Mouse (Mus musculus) CH12.LX (cell line): ENCODE results near the gene Klhl34. TPM values are rescaled to one million over a fixed set of nuclear protein-coding genes. Genes with fewer than 3 reads are reported as not detected.

ENCODE experiments used
- DNase-seq: peaks from one replicate; pipeline ENCODE4 v3.0.0-alpha.2; 2013; ENCODE audit errors: extremely low read depth
- H3K27ac ChIP-seq: 2 replicates; pipeline ENCODE4 v1.5.1; 2012; ENCODE audit warnings: low read depth, mild to moderate bottlenecking, control low read depth, moderate library complexity; ENCODE audit not compliant: insufficient read depth
- H3K27me3 ChIP-seq: replicated peaks from 2 replicates; pipeline ENCODE3; 2012; ENCODE audit warnings: inconsistent platforms
- H3K36me3 ChIP-seq, 2 experiments: replicated peaks in 1 of 2; 2 replicates each; pipeline versions ENCODE3 to v1.6.1; 2012; ENCODE audit warnings: inconsistent platforms in 1 of 2, low read length in 1 of 2, mild to moderate bottlenecking in 1 of 2, mixed read lengths in 1 of 2, moderate library complexity in 1 of 2; ENCODE audit not compliant: control insufficient read depth in 1 of 2, insufficient read depth in 1 of 2
- H3K4me1 ChIP-seq, 2 experiments: 2 replicates each; pipeline ENCODE4 v1.6.1; 2012; ENCODE audit warnings: inconsistent platforms in 1 of 2, moderate library complexity in 1 of 2; ENCODE audit not compliant: insufficient read depth in 2 of 2, control insufficient read depth in 1 of 2
- H3K4me2 ChIP-seq: 2 replicates; pipeline ENCODE4 v1.6.1; 2012; ENCODE audit warnings: low read depth, mild to moderate bottlenecking, control low read depth; ENCODE audit not compliant: poor library complexity, insufficient read depth, severe bottlenecking
- H3K4me3 ChIP-seq, 3 experiments: fragments of 150-350 bp in 1 of 3; sonication (generic) in 1 of 3; replicated peaks in 1 of 3; 2 replicates each; pipeline versions ENCODE3 to v1.5.1; 2011 to 2012; ENCODE audit warnings: low read depth in 2 of 3, low read length in 2 of 3, mild to moderate bottlenecking in 2 of 3, moderate library complexity in 2 of 3, control low read depth in 1 of 3, improper control_type of control experiment in 1 of 3, inconsistent platforms in 1 of 3, mixed read lengths in 1 of 3; ENCODE audit not compliant: poor library complexity in 1 of 3
- H3K79me2 ChIP-seq: replicated peaks from 2 replicates; pipeline ENCODE4 v1.6.1; 2012; ENCODE audit warnings: mild to moderate bottlenecking, moderate library complexity; ENCODE audit not compliant: control insufficient read depth, poor library complexity, insufficient read depth, severe bottlenecking; ENCODE audit errors: extremely low read depth
- H3K9ac ChIP-seq: 2 replicates; pipeline ENCODE4 v1.6.1; 2012; ENCODE audit warnings: low read depth, mild to moderate bottlenecking, control low read depth, moderate library complexity; ENCODE audit not compliant: insufficient read depth
- H3K9me3 ChIP-seq: replicated peaks from 2 replicates; pipeline ENCODE3; 2012; ENCODE audit warnings: low read length, inconsistent platforms, mixed read lengths
- CHD1 ChIP-seq: IDR thresholded peaks from 2 replicates; pipeline ENCODE4 v1.6.1; 2012; ENCODE audit warnings: low read depth, low read length, improper control_type of control experiment, inconsistent platforms
- CTCF ChIP-seq, 2 experiments: IDR thresholded peaks in 1 of 2; conservative IDR thresholded peaks in 1 of 2; 2 replicates each; pipeline ENCODE4 v1.5.1; 2011 to 2012; ENCODE audit warnings: low read depth in 2 of 2, low read length in 2 of 2, improper control_type of control experiment in 1 of 2, inconsistent platforms in 1 of 2, mild to moderate bottlenecking in 1 of 2, moderate library complexity in 1 of 2
- ELF1 ChIP-seq: IDR thresholded peaks from 2 replicates; pipeline ENCODE4 v1.6.1; 2014; ENCODE audit warnings: low read depth, mild to moderate bottlenecking, inconsistent platforms, low read length, improper control_type of control experiment
- GABPA ChIP-seq: IDR thresholded peaks from 2 replicates; pipeline ENCODE4 v1.6.1; 2012; ENCODE audit warnings: low read depth, low read length, improper control_type of control experiment, inconsistent platforms; ENCODE audit not compliant: insufficient replicate concordance
- HCFC1 ChIP-seq: IDR thresholded peaks from 2 replicates; pipeline ENCODE4 v1.6.1; 2012; ENCODE audit warnings: low read depth, mild to moderate bottlenecking, inconsistent platforms, low read length, improper control_type of control experiment
- IRF4 ChIP-seq: IDR thresholded peaks from 2 replicates; pipeline ENCODE4 v1.6.1; 2014; ENCODE audit warnings: low read depth, mild to moderate bottlenecking, inconsistent platforms, low read length, improper control_type of control experiment
- JUN ChIP-seq: IDR thresholded peaks from 2 replicates; pipeline ENCODE4 v1.6.1; 2011; ENCODE audit warnings: low read depth, mild to moderate bottlenecking, low read length, improper control_type of control experiment, moderate library complexity; ENCODE audit not compliant: insufficient read depth
- JUND ChIP-seq: conservative IDR thresholded peaks from 2 replicates; pipeline ENCODE4 v1.6.1; 2011; ENCODE audit warnings: low read depth, low read length, improper control_type of control experiment
- MAFK ChIP-seq: IDR thresholded peaks from 2 replicates; pipeline ENCODE4 v1.6.1; 2011; ENCODE audit warnings: low read length, improper control_type of control experiment; ENCODE audit not compliant: insufficient replicate concordance
- MAX ChIP-seq: IDR thresholded peaks from 2 replicates; pipeline ENCODE4 v1.6.1; 2011; ENCODE audit warnings: low read length, improper control_type of control experiment
- MXI1 ChIP-seq: IDR thresholded peaks from 2 replicates; pipeline ENCODE4 v1.6.1; 2011; ENCODE audit warnings: mild to moderate bottlenecking, low read depth, low read length, improper control_type of control experiment
- NELFE ChIP-seq: IDR thresholded peaks from 2 replicates; pipeline ENCODE4 v1.6.1; 2011; ENCODE audit warnings: low read depth, low read length, improper control_type of control experiment
- PAX5 ChIP-seq: IDR thresholded peaks from 2 replicates; pipeline ENCODE4 v1.6.1; 2012; ENCODE audit warnings: low read length, inconsistent platforms, mixed read lengths
- POLR2A ChIP-seq: IDR thresholded peaks from 2 replicates; pipeline ENCODE4 v1.6.1; 2011; ENCODE audit warnings: low read depth, mild to moderate bottlenecking, improper control_type of control experiment, low read length
- SMC3 ChIP-seq: IDR thresholded peaks from 2 replicates; pipeline ENCODE4 v1.6.1; 2011; ENCODE audit warnings: low read depth, low read length, improper control_type of control experiment
- TBP ChIP-seq: conservative IDR thresholded peaks from 2 replicates; pipeline ENCODE4 v1.6.1; 2011; ENCODE audit warnings: low read depth, low read length, improper control_type of control experiment
- UBTF ChIP-seq: IDR thresholded peaks from 2 replicates; pipeline ENCODE4 v1.6.1; 2012; ENCODE audit warnings: low read depth, mild to moderate bottlenecking, inconsistent platforms, low read length, improper control_type of control experiment, moderate library complexity
- USF2 ChIP-seq: conservative IDR thresholded peaks from 2 replicates; pipeline ENCODE4 v1.6.1; 2011; ENCODE audit warnings: low read depth, low read length, improper control_type of control experiment
- ZC3H11A ChIP-seq: IDR thresholded peaks from 2 replicates; pipeline ENCODE4 v1.6.1; 2012; ENCODE audit warnings: low read depth, mild to moderate bottlenecking, inconsistent platforms, low read length, improper control_type of control experiment
- ZNF384 ChIP-seq: IDR thresholded peaks from 2 replicates; pipeline ENCODE4 v1.6.1; 2012; ENCODE audit warnings: low read depth, low read length, improper control_type of control experiment, inconsistent platforms
- dilution Hi-C: fragments of 300-500 bp; cut with MboI; formaldehyde crosslinking; loops from 2 replicates; pipeline ENCODE4 v1.14.3; 2020; ENCODE audit warnings: low sequenced_read_pairs; ENCODE audit not compliant: extremely low pct_unique_long_range_greater_than_20kb, extremely low pct_ligation_motif_present
- in situ Hi-C: fragments of 300-500 bp; cut with MboI; formaldehyde crosslinking; loops from 3 replicates; pipeline ENCODE4 v1.14.3; 2019; ENCODE audit warnings: low sequenced_read_pairs, low pct_ligation_motif_present, low pct_unique_long_range_greater_than_20kb, mixed read lengths
- polyA plus RNA-seq: library from polyadenylated mRNA; unstranded; fragments of >175 nt; gene quantifications from 2 replicates; pipeline ENCODE4 v1.2.1, GENCODE M21; 2012; ENCODE audit warnings: low read depth; ENCODE audit not compliant: insufficient read length
- total RNA-seq, 2 experiments: library from RNA; depleted of rRNA; stranded (reverse); fragments of 300-350 nt in 1 of 2; fragments of >200 nt in 1 of 2; gene quantifications; 2 replicates each; pipeline ENCODE4 v1.2.3; 2012 to 2014

Gene Klhl34
- total and polyA plus RNA-seq, 3 experiments: not detected

GRCm38 (mm10) chrX:157809721-157810120 lies 8.5 kb upstream of the Klhl34 start:
- no peak for TF ChIP-seq HCFC1
- no peak for TF ChIP-seq CHD1
- no peak for TF ChIP-seq CTCF (conservative IDR thresholded peaks at IDR 0.05 in 1 of 2, IDR thresholded peaks at IDR 0.05 in 1 of 2; ENCODE audit: low read depth in 2 of 2, low read length in 2 of 2)
- no peak for TF ChIP-seq ZC3H11A
- TF ChIP-seq IRF4: no peak
- Histone ChIP-seq H3K4me2 (no peak overlapping the region), H3K4me3 (no peak overlapping the region), H3K9me3 (no peaks in the 10 kb centered on the region), H3K9ac (no peak overlapping the region), H3K79me2 (no peaks in the 10 kb centered on the region), H3K27ac (no peak overlapping the region), H3K36me3 (no peaks in the 10 kb centered on the region), H3K27me3 (no peaks in the 10 kb centered on the region), H3K4me1 (no peaks in the 10 kb centered on the region)
- no peak for DNase-seq
- dilution Hi-C loops (no loop called here), in situ Hi-C loops (no loop called here)

- H3K9me3 ChIP-seq: no peaks in the 10 kb centered on the region
- DNase-seq: no peak
- no peaks in the 10 kb centered on the region for H3K36me3 ChIP-seq
- in situ Hi-C loops: no loop called here
- peaks cover 0 to 3% of the 10 kb centered on the region in 2 experiments; a peak in 1 of 4 replicates for H3K4me1 ChIP-seq
- no peaks in the 10 kb centered on the region for H3K79me2 ChIP-seq
- H3K9ac ChIP-seq: no peak overlapping the region
- no peaks in the 10 kb centered on the region for H3K27me3 ChIP-seq
- no peak overlapping the region for H3K4me3 ChIP-seq
- dilution Hi-C loops: no loop called here
- TF ChIP-seq PAX5 (no peak), MAFK (no peak), POLR2A (no peak), MAX (no peak), GABPA (no peak), MXI1 (no peak), CTCF (conservative IDR thresholded peaks at IDR 0.05 in 1 of 2, IDR thresholded peaks at IDR 0.05 in 1 of 2; ENCODE audit: low read depth in 2 of 2, low read length in 2 of 2) (no peak), JUN (no peak), USF2 (no peak), TBP (no peak), JUND (no peak), SMC3 (no peak), ZNF384 (no peak), IRF4 (no peak), ELF1 (no peak), UBTF (no peak), NELFE (no peak)
- TF ChIP-seq, all 38 proteins: peak for 0
- H3K4me2 ChIP-seq: no peak overlapping the region
- H3K27ac ChIP-seq: no peak overlapping the region
These were observed 546 bp upstream of the Klhl34 start for GRCm38 (mm10) chrX:157817571-157818206.
